Mouse (Mus musculus) CH12.LX (cell line): ENCODE results near the gene Aldh9a1. TPM values are rescaled to one million over a fixed set of nuclear protein-coding genes. Genes with fewer than 3 reads are reported as not detected.

ENCODE experiments used
- DNase-seq: peaks from one replicate; pipeline ENCODE4 v3.0.0-alpha.2; 2013; ENCODE audit errors: extremely low read depth
- H3K27ac ChIP-seq: 2 replicates; pipeline ENCODE4 v1.5.1; 2012; ENCODE audit warnings: low read depth, mild to moderate bottlenecking, control low read depth, moderate library complexity; ENCODE audit not compliant: insufficient read depth
- H3K27me3 ChIP-seq: replicated peaks from 2 replicates; pipeline ENCODE3; 2012; ENCODE audit warnings: inconsistent platforms
- H3K36me3 ChIP-seq, 2 experiments: replicated peaks in 1 of 2; 2 replicates each; pipeline versions ENCODE3 to v1.6.1; 2012; ENCODE audit warnings: inconsistent platforms in 1 of 2, low read length in 1 of 2, mild to moderate bottlenecking in 1 of 2, mixed read lengths in 1 of 2, moderate library complexity in 1 of 2; ENCODE audit not compliant: control insufficient read depth in 1 of 2, insufficient read depth in 1 of 2
- H3K4me1 ChIP-seq, 2 experiments: 2 replicates each; pipeline ENCODE4 v1.6.1; 2012; ENCODE audit warnings: inconsistent platforms in 1 of 2, moderate library complexity in 1 of 2; ENCODE audit not compliant: insufficient read depth in 2 of 2, control insufficient read depth in 1 of 2
- H3K4me2 ChIP-seq: 2 replicates; pipeline ENCODE4 v1.6.1; 2012; ENCODE audit warnings: low read depth, mild to moderate bottlenecking, control low read depth; ENCODE audit not compliant: poor library complexity, insufficient read depth, severe bottlenecking
- H3K4me3 ChIP-seq, 3 experiments: fragments of 150-350 bp in 1 of 3; sonication (generic) in 1 of 3; replicated peaks in 1 of 3; 2 replicates each; pipeline versions ENCODE3 to v1.5.1; 2011 to 2012; ENCODE audit warnings: low read depth in 2 of 3, low read length in 2 of 3, mild to moderate bottlenecking in 2 of 3, moderate library complexity in 2 of 3, control low read depth in 1 of 3, improper control_type of control experiment in 1 of 3, inconsistent platforms in 1 of 3, mixed read lengths in 1 of 3; ENCODE audit not compliant: poor library complexity in 1 of 3
- H3K79me2 ChIP-seq: replicated peaks from 2 replicates; pipeline ENCODE4 v1.6.1; 2012; ENCODE audit warnings: mild to moderate bottlenecking, moderate library complexity; ENCODE audit not compliant: control insufficient read depth, poor library complexity, insufficient read depth, severe bottlenecking; ENCODE audit errors: extremely low read depth
- H3K9ac ChIP-seq: 2 replicates; pipeline ENCODE4 v1.6.1; 2012; ENCODE audit warnings: low read depth, mild to moderate bottlenecking, control low read depth, moderate library complexity; ENCODE audit not compliant: insufficient read depth
- H3K9me3 ChIP-seq: replicated peaks from 2 replicates; pipeline ENCODE3; 2012; ENCODE audit warnings: low read length, inconsistent platforms, mixed read lengths
- BHLHE40 ChIP-seq: IDR thresholded peaks from 2 replicates; pipeline ENCODE4 v1.6.1; 2011; ENCODE audit warnings: mild to moderate bottlenecking, low read depth, low read length, improper control_type of control experiment
- CHD2 ChIP-seq: IDR thresholded peaks from 2 replicates; pipeline ENCODE4 v1.6.1; 2011; ENCODE audit warnings: low read length, improper control_type of control experiment
- ELF1 ChIP-seq: IDR thresholded peaks from 2 replicates; pipeline ENCODE4 v1.6.1; 2014; ENCODE audit warnings: low read depth, mild to moderate bottlenecking, inconsistent platforms, low read length, improper control_type of control experiment
- ETS1 ChIP-seq: conservative IDR thresholded peaks from 2 replicates; pipeline ENCODE4 v1.6.1; 2012; ENCODE audit warnings: low read depth, mild to moderate bottlenecking, inconsistent platforms, low read length, improper control_type of control experiment, moderate library complexity
- GABPA ChIP-seq: IDR thresholded peaks from 2 replicates; pipeline ENCODE4 v1.6.1; 2012; ENCODE audit warnings: low read depth, low read length, improper control_type of control experiment, inconsistent platforms; ENCODE audit not compliant: insufficient replicate concordance
- IRF4 ChIP-seq: IDR thresholded peaks from 2 replicates; pipeline ENCODE4 v1.6.1; 2014; ENCODE audit warnings: low read depth, mild to moderate bottlenecking, inconsistent platforms, low read length, improper control_type of control experiment
- JUND ChIP-seq: conservative IDR thresholded peaks from 2 replicates; pipeline ENCODE4 v1.6.1; 2011; ENCODE audit warnings: low read depth, low read length, improper control_type of control experiment
- KAT2A ChIP-seq: IDR thresholded peaks from 2 replicates; pipeline ENCODE4 v1.6.1; 2012; ENCODE audit warnings: low read length, improper control_type of control experiment, inconsistent platforms; ENCODE audit not compliant: insufficient replicate concordance
- MAFK ChIP-seq: IDR thresholded peaks from 2 replicates; pipeline ENCODE4 v1.6.1; 2011; ENCODE audit warnings: low read length, improper control_type of control experiment; ENCODE audit not compliant: insufficient replicate concordance
- MAX ChIP-seq: IDR thresholded peaks from 2 replicates; pipeline ENCODE4 v1.6.1; 2011; ENCODE audit warnings: low read length, improper control_type of control experiment
- MAZ ChIP-seq: IDR thresholded peaks from 2 replicates; pipeline ENCODE4 v1.6.1; 2012; ENCODE audit warnings: low read depth, mild to moderate bottlenecking, inconsistent platforms, low read length, improper control_type of control experiment, moderate library complexity
- MEF2A ChIP-seq: IDR thresholded peaks from 2 replicates; pipeline ENCODE4 v1.6.1; 2014; ENCODE audit warnings: low read depth, mild to moderate bottlenecking, inconsistent platforms, low read length, improper control_type of control experiment, borderline replicate concordance
- MXI1 ChIP-seq: IDR thresholded peaks from 2 replicates; pipeline ENCODE4 v1.6.1; 2011; ENCODE audit warnings: mild to moderate bottlenecking, low read depth, low read length, improper control_type of control experiment
- MYC ChIP-seq: IDR thresholded peaks from 2 replicates; pipeline ENCODE4 v1.6.1; 2011; ENCODE audit warnings: low read depth, mild to moderate bottlenecking, improper control_type of control experiment, low read length
- NELFE ChIP-seq: IDR thresholded peaks from 2 replicates; pipeline ENCODE4 v1.6.1; 2011; ENCODE audit warnings: low read depth, low read length, improper control_type of control experiment
- PAX5 ChIP-seq: IDR thresholded peaks from 2 replicates; pipeline ENCODE4 v1.6.1; 2012; ENCODE audit warnings: low read length, inconsistent platforms, mixed read lengths
- POLR2A ChIP-seq: IDR thresholded peaks from 2 replicates; pipeline ENCODE4 v1.6.1; 2011; ENCODE audit warnings: low read depth, mild to moderate bottlenecking, improper control_type of control experiment, low read length
- RAD21 ChIP-seq: IDR thresholded peaks from 2 replicates; pipeline ENCODE4 v1.6.1; 2011; ENCODE audit warnings: low read depth, mild to moderate bottlenecking, low read length, improper control_type of control experiment, moderate library complexity
- SMC3 ChIP-seq: IDR thresholded peaks from 2 replicates; pipeline ENCODE4 v1.6.1; 2011; ENCODE audit warnings: low read depth, low read length, improper control_type of control experiment
- TBP ChIP-seq: conservative IDR thresholded peaks from 2 replicates; pipeline ENCODE4 v1.6.1; 2011; ENCODE audit warnings: low read depth, low read length, improper control_type of control experiment
- TCF12 ChIP-seq: IDR thresholded peaks from 2 replicates; pipeline ENCODE4 v1.6.1; 2014; ENCODE audit warnings: low read depth, mild to moderate bottlenecking, inconsistent platforms, low read length, improper control_type of control experiment
- UBTF ChIP-seq: IDR thresholded peaks from 2 replicates; pipeline ENCODE4 v1.6.1; 2012; ENCODE audit warnings: low read depth, mild to moderate bottlenecking, inconsistent platforms, low read length, improper control_type of control experiment, moderate library complexity
- USF1 ChIP-seq: IDR thresholded peaks from 2 replicates; pipeline ENCODE4 v1.6.1; 2014; ENCODE audit warnings: low read depth, mild to moderate bottlenecking, inconsistent platforms, low read length, improper control_type of control experiment
- ZKSCAN1 ChIP-seq: IDR thresholded peaks from 2 replicates; pipeline ENCODE4 v1.6.1; 2012; ENCODE audit warnings: low read depth, inconsistent platforms, low read length, improper control_type of control experiment, borderline replicate concordance
- ZMIZ1 ChIP-seq: IDR thresholded peaks from 2 replicates; pipeline ENCODE4 v1.6.1; 2012; ENCODE audit warnings: low read depth, mild to moderate bottlenecking, inconsistent platforms, low read length, improper control_type of control experiment
- ZNF384 ChIP-seq: IDR thresholded peaks from 2 replicates; pipeline ENCODE4 v1.6.1; 2012; ENCODE audit warnings: low read depth, low read length, improper control_type of control experiment, inconsistent platforms
- dilution Hi-C: fragments of 300-500 bp; cut with MboI; formaldehyde crosslinking; loops from 2 replicates; pipeline ENCODE4 v1.14.3; 2020; ENCODE audit warnings: low sequenced_read_pairs; ENCODE audit not compliant: extremely low pct_unique_long_range_greater_than_20kb, extremely low pct_ligation_motif_present
- in situ Hi-C: fragments of 300-500 bp; cut with MboI; formaldehyde crosslinking; loops from 3 replicates; pipeline ENCODE4 v1.14.3; 2019; ENCODE audit warnings: low sequenced_read_pairs, low pct_ligation_motif_present, low pct_unique_long_range_greater_than_20kb, mixed read lengths
- polyA plus RNA-seq: library from polyadenylated mRNA; unstranded; fragments of >175 nt; gene quantifications from 2 replicates; pipeline ENCODE4 v1.2.1, GENCODE M21; 2012; ENCODE audit warnings: low read depth; ENCODE audit not compliant: insufficient read length
- total RNA-seq, 2 experiments: library from RNA; depleted of rRNA; stranded (reverse); fragments of 300-350 nt in 1 of 2; fragments of >200 nt in 1 of 2; gene quantifications; 2 replicates each; pipeline ENCODE4 v1.2.3; 2012 to 2014

The Aldh9a1 gene
- total and polyA plus RNA-seq, 3 experiments: 26.2 to 79.7 (median 31.2) TPM

- Histone ChIP-seq H3K4me1 (no peaks in the 10 kb centered on the region), H3K4me2 (no peak overlapping the region), H3K79me2 (no peaks in the 10 kb centered on the region), H3K9ac (no peak overlapping the region), H3K27ac (no peak overlapping the region), H3K4me3 (no peak overlapping the region), H3K27me3 (peaks cover 92% of the 10 kb centered on the region), H3K36me3 (no peaks in the 10 kb centered on the region), H3K9me3 (no peaks in the 10 kb centered on the region)
- dilution Hi-C loops (no loop called here), in situ Hi-C loops (no loop called here)
- no peak for DNase-seq
- TF ChIP-seq UBTF: no peak
These were observed 35.8 kb downstream of the Aldh9a1 start for GRCm38 (mm10) chr1:167385636-167386035.

- no peak for DNase-seq
- Histone ChIP-seq H3K9ac (no peak overlapping the region), H3K4me3 (no peak overlapping the region), H3K4me1 (no peaks in the 10 kb centered on the region), H3K9me3 (no peaks in the 10 kb centered on the region), H3K27me3 (peaks cover 94% of the 10 kb centered on the region), H3K4me2 (no peak overlapping the region), H3K36me3 (no peaks in the 10 kb centered on the region), H3K79me2 (no peaks in the 10 kb centered on the region), H3K27ac (no peak overlapping the region)
- TF ChIP-seq MAFK: no peak
- TF ChIP-seq CHD2: no peak
- no peak for TF ChIP-seq ZNF384
- TF ChIP-seq TCF12: no peak
- no peak for TF ChIP-seq MEF2A
- TF ChIP-seq GABPA: no peak
- TF ChIP-seq TBP: no peak
- no peak for TF ChIP-seq POLR2A
- TF ChIP-seq KAT2A: no peak
- TF ChIP-seq MAX: no peak
- no peak for TF ChIP-seq NELFE
- TF ChIP-seq MAZ: no peak
- TF ChIP-seq IRF4: no peak
- TF ChIP-seq RAD21: no peak
- in situ Hi-C loops: no loop called here
- dilution Hi-C loops: no loop called here
These were observed 36.7 kb downstream of the Aldh9a1 start for GRCm38 (mm10) chr1:167386466-167386865.

- H3K36me3 ChIP-seq: no peaks in the 10 kb centered on the region
- DNase-seq: no peak
- H3K79me2 ChIP-seq: no peaks in the 10 kb centered on the region
- H3K9me3 ChIP-seq: no peaks in the 10 kb centered on the region
- H3K4me3 ChIP-seq: no peak overlapping the region
- TF ChIP-seq MAFK: no peak
- TF ChIP-seq SMC3: no peak
- no peak for TF ChIP-seq ELF1
- no peak for TF ChIP-seq ZMIZ1
- TF ChIP-seq BHLHE40: no peak
- no peak for TF ChIP-seq ETS1
- no peak for TF ChIP-seq USF1
- no peak for TF ChIP-seq ZNF384
- TF ChIP-seq ZKSCAN1: no peak
- TF ChIP-seq MXI1: no peak
- no peak for TF ChIP-seq JUND
- no peak for TF ChIP-seq RAD21
- no peak for TF ChIP-seq PAX5
- TF ChIP-seq MYC: no peak
- TF ChIP-seq, all 38 proteins: peak for 0
- Histone ChIP-seq H3K9ac (no peak overlapping the region), H3K27ac (no peak overlapping the region), H3K4me1 (no peaks in the 10 kb centered on the region), H3K4me2 (no peak overlapping the region), H3K27me3 (peaks cover 94% of the 10 kb centered on the region)
- dilution Hi-C loops: no loop called here
- in situ Hi-C loops: no loop called here
These were observed 37.5 kb downstream of the Aldh9a1 start for GRCm38 (mm10) chr1:167387310-167387709.
